Mouse (Mus musculus) CD4-positive helper T cell, adult 2 months (primary cell): ENCODE results near the gene Rtl8a.
A peak's percentile ranks its signal among the peaks of the same experiment; 100 is the strongest.
"Not testable (repeated sequence)": the region's sequence is repeated elsewhere in the genome, so short reads cannot be mapped to it uniquely, and the experiment has no call there.

Experiments
- DNase-seq: peaks from one replicate; pipeline ENCODE4 v3.0.0-alpha.2; 2012; ENCODE audit warnings: low read depth, missing footprints, low spot score

Rtl8a gene

DNA sequence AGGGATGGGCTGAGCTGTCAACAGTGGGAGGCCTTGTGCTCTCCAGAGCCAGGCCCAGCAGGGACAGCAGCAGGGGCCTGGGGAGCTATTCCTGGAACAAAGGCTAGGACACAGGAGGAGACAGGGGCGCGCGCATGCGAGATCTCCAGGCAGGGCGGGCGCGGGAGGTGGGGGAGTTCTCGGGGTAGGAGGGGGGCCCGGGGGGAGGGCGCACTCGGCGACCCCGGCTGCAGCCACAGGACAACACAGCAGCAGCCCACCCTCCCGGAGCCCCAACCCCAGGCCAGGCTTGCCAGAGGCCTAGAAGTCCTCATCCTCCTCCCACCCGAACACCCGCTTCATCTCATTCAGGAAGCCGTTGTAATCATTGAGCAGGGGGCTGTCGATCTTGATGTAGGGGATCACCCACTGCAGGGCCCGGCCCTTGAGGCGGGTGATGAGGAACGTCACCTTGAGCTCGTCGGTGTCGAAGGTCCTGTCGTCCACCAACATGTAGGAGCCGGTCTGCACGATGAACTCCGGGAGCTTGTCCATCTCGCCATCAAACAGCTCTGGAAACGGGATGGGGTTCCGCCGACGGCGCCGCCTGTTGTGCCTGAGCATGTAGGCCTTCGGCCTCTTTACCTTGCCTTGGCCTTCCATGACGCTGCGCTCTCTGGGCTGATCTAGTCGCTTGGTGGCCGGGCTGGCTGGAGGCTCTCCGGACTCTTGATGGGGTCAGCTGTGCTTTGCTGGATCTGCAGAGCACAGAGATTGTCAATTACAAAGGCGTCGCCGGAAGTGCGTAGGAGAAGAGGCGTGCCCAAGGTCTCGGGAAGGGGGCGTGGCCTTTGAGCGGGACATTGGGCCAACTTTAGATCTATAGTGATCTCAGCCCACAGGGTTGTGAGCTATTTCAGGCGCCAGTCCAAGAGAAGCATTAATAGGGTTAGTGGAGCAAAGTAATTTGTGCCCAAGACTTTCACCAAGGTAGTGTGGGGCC is at the start of gene Rtl8a:
Rtl8a (minus strand) TSS at position 703 of the 982 bp plus-strand sequence.
- peak; percentile 75 for DNase-seq

DNA sequence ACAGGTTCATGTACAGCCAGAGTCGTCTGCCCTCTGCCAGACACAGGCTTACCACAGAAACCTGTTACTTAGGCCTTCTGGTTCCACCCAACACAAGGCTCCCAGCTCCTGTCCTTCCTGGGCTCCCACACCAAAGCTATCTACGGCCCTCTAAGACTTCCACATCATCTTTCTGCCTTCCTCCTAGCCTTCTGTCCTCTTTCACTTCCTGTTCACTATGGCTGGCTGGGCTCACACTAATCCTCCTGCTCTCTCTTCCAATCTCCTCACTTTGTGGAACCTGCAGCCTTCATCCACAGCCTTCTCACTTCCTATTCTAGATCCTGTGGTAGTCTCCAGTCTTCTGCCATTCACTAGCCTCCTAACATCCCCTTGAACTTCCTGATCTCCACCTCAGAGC is 49.7 kb upstream of the Rtl8a start:
- DNase-seq = no peak

DNA sequence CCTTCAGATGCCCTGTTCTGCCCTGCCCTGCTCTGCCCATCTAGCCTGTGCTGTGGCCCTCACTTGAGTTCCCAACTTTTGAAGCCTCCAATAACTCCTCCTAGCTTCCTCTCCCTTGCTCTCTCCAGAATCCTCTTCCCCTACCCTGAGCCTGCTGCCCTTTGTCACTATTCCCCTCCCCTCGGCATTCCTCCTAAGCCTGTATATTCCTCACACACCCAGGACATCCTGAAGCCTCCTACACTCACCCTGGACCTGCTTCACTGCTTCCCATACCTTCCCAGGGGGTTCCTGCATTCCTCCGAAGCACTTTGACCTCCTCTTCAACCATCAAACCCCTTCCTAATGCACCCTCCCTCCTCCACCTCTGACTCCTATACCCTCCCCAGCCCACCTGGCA is 48.6 kb upstream of the Rtl8a start:
- no peak for DNase-seq

DNA sequence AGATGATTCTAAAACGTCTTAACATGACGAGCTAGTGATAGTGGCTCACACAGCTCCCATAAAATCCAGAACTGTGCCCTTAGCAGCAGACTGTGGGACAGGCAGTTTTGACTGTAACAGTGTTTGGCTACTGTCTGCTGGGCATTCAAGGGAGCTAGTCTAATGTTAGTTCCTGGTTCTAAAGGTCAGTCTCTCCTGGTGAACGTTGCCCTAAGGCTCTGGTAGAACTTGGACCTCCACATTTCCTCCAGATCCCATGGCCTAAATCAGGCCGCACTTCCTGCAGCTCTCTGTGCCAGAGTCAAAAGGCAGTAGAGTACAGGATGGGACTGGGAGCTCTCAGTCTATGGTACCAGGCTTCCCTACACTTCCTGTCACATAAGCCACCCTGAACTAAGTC is 41.2 kb upstream of the Rtl8a start:
- DNase-seq = not testable (repeated sequence)

DNA sequence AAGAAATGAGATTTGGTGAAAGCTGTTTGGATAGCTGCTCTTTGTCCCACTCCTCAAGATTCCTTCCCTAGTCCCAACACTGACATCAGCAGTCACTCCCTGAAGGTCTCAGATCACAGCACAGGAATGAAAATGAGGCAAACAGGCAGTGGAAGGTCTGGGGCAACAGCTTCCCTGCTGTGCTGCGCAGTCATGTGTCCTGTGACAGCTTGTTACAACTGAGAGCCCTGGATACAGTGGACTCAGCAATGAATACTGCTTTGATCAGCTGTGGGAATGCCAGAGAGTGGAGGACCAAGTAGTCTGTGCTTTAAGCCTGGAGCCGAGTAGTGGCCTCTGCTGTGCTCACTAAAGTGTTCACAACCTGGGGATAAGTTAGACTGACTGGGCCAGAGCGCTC is 39.2 kb upstream of the Rtl8a start:
- not testable (repeated sequence) for DNase-seq

DNA sequence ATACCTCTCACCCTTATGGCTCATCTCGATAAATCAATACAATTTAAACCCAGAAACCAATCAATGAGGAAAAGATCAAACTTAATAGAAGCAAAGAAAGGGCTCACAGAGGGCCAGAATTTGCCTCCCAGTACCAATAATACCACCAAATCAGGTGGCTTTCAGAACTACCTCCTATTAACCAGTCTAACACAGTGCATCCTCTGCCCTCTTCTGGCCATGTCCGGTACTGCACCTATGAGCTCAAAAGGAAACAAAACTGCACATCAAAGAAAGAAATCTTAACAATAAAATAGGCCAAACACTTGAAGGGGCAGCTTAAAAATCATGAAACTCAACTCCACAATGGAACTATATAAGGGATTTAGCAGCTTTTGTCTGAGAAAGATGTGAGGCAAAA is 33.5 kb upstream of the Rtl8a start:
- DNase-seq = peak; percentile 14

DNA sequence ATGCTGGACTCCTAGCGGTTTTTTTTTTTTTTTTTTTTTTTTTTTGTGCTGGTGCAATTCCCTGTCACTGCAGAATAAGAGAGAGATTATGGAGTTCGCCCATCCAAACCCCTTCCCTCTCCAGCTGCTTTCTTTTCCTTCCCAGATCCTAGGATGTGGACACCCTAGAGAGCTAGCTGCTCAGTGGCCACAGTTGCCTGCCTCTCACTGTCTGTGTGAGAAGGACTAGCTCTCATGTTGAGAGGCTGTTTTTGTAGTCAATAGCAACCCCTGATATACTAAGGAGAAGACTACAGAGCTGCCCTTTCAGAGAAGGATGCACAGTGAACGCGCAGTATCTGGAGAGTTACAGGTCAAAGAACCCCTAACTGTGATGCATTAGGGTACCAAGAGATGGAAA is 27.2 kb upstream of the Rtl8a start:
- DNase-seq = peak; percentile 1

DNA sequence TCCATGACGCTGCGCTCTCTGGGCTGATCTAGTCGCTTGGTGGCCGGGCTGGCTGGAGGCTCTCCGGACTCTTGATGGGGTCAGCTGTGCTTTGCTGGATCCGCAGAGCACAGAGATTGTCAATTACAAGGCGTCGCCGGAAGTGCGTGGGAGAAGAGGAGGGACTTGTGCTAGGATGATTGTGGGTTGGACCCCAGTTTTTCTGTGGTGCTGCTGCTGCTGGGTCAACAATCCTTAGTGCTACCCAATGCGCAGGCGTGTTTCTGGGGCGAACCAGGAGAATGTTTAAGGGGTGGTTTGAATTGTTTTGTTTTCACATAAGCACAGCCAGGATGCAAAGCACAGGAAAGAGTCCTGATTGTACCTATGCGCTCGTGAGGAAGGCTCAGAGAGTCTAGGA is 26.8 kb upstream of the Rtl8a start, which contains the start of gene Rtl8b:
Rtl8b (minus strand) TSS at position 115 of the 400 bp plus-strand sequence.
- peak; percentile 86 for DNase-seq

DNA sequence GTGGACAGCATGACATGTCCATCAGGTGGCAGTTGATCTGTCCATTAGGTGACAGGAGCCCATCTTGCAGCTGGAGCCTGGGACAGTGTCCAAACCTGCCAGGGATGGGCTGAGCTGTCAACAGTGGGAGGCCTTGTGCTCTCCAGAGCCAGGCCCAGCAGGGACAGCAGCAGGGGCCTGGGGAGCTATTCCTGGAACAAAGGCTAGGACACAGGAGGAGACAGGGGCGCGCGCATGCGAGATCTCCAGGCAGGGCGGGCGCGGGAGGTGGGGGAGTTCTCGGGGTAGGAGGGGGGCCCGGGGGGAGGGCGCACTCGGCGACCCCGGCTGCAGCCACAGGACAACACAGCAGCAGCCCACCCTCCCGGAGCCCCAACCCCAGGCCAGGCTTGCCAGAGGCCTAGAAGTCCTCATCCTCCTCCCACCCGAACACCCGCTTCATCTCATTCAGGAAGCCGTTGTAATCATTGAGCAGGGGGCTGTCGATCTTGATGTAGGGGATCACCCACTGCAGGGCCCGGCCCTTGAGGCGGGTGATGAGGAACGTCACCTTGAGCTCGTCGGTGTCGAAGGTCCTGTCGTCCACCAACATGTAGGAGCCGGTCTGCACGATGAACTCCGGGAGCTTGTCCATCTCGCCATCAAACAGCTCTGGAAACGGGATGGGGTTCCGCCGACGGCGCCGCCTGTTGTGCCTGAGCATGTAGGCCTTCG is 26.2 kb upstream of the Rtl8a start:
- not testable (repeated sequence) for DNase-seq

DNA sequence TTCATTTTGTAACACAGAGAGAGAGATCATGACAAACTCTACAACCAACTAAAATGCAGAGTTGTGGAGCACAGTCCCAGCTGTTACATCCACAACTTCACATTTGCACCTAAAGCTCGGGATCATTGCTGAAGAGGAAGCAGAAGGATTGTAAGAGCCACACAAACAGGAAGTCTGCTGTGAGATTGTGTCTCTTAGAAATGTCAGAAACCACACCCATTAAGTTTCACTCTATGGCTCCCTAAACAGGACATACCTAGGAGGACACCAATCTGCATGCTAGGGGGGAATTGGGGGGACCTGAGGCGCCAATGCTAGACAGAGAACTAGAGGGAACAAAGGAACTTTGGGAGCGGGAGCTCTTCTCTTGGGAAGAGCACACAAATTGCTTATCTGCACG is 9.4 kb upstream of the Rtl8a start:
- DNase-seq = not testable (repeated sequence)

DNA sequence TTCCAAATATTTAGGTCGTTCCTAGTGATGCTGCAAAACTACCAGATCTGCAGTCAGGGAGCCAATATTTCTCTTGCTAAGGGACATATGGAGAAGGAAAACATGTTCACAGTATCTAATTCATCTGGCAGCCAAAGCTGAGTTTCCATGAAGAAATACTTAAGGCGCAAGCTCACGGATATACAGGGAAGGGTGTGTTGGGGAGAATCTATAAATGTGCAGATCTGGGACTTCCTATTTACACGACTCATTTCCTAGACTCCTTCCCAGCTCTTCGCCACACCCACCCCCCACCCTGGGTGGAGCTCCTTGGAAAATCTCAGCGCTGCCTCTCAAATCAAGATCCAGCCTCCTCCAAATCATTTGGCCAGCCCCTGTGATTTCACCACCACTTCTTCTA is 2.4 kb upstream of the Rtl8a start:
- DNase-seq = no peak

DNA sequence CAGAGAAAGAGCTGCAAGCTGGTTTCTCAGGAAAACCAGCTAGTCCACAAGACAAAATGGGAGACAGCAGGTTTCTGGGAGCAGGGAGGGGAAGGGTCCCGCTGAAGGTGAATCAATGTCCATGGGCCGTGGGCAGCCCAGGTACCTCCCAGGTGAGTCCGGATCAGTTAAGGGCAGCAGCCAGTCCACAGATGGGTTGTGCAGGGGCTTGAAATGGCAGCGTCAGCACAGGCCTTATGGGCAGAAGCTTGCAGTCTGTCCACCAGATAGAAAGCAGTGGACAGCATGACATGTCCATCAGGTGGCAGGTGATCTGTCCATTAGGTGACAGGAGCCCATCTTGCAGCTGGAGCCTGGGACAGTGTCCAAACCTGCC is 890 bp downstream of the Rtl8a start:
- not testable (repeated sequence) for DNase-seq

DNA sequence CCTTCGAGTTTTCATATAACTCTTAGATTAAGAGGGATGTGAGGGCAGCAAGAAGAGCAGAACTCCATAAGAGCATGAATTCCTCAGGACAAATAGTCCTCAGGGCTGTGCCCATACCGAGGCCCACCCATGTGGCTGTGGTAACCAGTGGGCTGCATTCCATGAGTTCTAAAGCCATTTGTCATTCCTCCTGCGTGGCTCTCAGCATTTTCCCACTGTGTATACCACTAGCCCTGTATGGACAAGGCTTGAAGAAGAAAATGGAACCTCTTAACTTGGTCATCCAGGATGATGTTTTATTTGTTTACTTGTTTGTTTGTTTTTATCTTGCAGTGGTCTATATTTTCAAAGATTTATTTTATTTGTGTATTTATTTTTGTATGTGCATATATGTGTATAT is 5.4 kb downstream of the Rtl8a start:
- DNase-seq = not testable (repeated sequence)

DNA sequence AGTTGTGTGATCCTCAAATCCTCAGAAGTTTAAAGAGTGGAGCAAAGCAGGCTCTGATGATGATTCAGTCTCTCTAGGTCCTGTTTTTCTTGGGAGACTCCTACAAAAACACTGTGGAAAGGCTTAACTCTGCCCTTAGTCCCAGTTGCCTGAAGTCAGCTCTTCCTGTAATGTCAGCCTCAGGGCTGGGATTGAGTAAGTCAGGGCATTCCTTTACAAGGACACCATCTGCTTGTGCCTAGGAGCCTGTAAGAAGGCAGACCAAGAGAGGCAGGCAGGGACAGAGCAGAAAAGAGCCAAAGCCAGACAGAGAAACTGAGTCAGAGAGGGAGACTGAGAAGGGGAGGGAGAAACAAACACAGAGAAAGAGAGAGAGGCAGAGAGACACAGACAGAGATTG is 32.1 kb downstream of the Rtl8a start:
- not testable (repeated sequence) for DNase-seq

DNA sequence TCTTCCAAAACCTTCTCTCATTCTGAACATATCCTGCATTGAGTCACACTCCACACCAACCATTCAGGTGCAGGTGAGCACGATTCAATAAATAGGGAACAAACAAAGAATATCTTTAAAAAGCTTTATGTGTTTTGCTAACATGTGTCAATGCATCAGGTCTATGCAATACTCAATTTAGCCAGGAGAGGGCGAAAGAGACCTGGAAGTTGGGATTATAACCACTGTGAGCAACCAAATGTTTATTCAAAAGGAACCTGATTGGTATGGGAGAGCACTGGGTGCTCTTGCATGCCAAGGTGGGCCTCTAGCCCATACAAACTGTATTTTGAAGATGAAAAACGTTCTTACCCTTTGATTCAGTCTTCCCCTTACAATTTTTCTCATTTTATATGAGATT is 32.9 kb downstream of the Rtl8a start:
- DNase-seq = peak; percentile 59

DNA sequence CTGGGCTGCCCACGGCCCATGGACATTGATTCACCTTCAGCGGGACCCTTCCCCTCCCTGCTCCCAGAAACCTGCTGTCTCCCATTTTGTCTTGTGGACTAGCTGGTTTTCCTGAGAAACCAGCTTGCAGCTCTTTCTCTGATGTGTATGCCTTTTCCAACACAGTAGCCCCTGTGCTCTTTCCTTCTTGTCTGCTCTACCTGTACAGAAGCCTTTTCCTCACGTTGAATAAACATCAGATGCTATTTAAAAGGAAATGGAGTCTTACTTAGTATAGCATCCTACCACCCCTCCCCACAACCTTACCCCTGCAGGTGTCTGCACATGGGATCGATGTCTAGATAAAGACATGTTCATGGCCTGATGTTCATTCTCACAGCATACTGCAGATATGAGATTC is 34.6 kb downstream of the Rtl8a start, which contains the start of gene Gm14597:
Gm14597 (minus strand) TSS at position 101 of the 400 bp plus-strand sequence.
- not testable (repeated sequence) for DNase-seq

DNA sequence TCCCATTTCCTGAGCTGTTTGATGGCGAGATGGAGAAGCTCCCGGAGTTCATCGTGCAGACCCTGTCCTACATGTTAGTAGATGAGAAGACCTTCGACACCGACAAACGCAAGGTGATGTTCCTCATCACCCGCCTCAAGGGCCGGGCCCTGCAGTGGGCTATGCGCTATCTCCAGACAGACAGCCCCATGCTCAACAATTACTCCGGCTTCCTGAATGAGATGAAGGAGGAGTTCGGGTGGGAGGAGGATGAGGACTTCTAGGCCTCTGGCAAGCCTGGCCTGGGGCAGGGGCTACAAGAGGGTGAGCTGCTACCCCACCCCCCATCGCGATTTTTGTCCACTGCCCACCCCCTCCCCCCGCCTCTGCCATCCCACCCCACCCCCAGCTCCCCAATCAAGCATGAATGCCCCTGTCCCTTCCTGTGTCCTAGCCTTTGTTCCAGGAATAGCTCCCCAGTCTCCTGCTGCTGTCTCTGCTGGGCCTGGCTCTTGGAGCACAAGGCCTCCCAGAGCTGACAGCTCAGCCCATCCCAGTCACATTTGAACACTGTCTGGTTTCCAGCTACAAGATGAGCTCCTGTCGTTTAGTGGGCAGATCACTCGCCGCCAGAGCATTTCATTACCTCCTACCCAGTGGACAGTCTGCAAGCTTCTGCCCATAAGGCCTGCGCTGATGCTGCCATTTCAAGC is 35.2 kb downstream of the Rtl8a start:
- no peak for DNase-seq

DNA sequence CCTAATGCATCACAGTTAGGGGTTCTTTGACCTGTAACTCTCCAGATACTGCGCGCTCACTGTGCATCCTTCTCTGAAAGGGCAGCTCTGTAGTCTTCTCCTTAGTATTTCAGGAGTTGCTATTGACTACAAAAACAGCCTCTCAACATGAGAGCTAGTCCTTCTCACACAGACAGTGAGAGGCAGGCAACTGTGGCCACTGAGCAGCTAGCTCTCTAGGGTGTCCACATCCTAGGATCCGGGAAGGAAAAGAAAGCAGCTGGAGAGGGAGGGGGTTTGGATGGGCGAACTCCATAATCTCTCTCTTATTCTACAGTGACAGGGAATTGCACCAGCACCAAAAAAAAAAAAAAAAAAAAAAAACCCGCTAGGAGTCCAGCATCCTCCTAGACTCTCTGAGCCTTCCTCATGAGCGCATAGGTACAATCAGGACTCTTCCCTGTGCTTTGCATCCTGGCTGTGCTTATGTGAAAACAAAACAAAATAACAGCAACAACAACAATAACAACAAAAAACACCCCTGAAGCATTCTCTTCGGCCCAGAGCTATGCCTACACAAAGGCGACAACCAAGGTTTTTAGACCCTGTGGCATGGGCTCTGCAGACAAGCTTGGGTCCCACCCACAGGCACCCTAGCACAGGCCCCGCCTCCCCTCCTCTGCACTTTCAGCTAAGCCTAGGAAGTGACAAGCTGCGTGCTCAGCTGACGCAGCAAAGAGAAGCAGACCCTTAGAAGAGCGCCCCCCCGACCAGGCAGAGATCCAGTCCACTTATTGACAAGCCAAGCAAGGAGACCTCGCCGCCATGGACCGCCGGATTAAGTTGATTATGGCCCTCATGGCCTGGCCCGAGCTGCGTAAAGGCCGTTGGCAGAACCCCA is 36.0 kb downstream of the Rtl8a start, which contains the start of gene Rtl8c:
Rtl8c (plus strand) TSS at position 791 of the 880 bp plus-strand sequence.
- peak; percentile 69 for DNase-seq

DNA sequence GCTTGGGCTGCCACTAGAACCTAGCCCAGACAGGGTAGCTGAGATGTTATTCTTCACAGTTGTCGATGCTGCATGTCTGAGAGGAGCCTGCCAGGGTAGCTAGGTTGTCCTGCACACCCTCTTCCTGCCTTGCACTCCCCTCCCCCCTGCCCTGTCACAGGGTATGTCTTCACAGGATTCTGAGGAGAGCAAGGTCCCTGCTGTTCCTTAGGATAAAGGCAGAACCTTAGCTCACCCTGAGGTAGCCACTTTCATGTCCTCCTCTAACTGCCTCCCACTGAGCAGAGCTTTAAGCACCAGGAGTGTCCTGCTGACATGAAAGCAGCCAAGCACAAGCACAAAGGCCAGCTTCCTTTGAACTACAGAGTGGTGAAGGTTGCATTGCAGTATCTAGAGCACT is 37.3 kb downstream of the Rtl8a start:
- not testable (repeated sequence) for DNase-seq

DNA sequence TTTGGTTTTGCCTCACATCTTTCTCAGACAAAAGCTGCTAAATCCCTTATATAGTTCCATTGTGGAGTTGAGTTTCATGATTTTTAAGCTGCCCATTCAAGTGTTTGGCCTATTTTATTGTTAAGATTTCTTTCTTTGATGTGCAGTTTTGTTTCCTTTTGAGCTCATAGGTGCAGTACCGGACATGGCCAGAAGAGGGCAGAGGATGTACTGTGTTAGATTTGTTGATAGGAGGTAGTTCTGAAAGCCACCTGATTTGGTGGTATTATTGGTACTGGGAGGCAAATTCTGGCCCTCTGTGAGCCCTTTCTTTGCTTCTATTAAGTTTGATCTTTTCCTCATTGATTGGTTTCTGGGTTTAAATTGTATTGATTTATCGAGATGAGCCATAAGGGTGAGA is 43.5 kb downstream of the Rtl8a start:
- not testable (repeated sequence) for DNase-seq
